Mouse (Mus musculus) megakaryocyte, embryonic 14.5 days (primary cell): ENCODE data around the gene Gm20388.

ENCODE experiments used
- FLI1 ChIP-seq: IDR thresholded peaks from 2 replicates; pipeline ENCODE4 v1.6.1; 2012; ENCODE audit warnings: low read length, inconsistent platforms, mixed read lengths
- GATA1 ChIP-seq: IDR thresholded peaks from 3 replicates; pipeline ENCODE4 v1.6.1; 2012; ENCODE audit warnings: mixed read lengths, low read length, inconsistent platforms, borderline replicate concordance

GRCm38 (mm10) chr8:123134149-123134713, 3223.6 kb downstream of the Gm20388 start:
- TF ChIP-seq GATA1, result no peak
- no peak for TF ChIP-seq FLI1
